Mouse (Mus musculus) C2C12 (cell line): ENCODE data around the gene Sec31a.

Source experiments
- CTCF ChIP-seq: IDR thresholded peaks from one replicate; pipeline ENCODE4 v1.5.1; 2011; ENCODE audit not compliant: control insufficient read depth, insufficient read depth, insufficient read length
- MAX ChIP-seq: IDR thresholded peaks from one replicate; pipeline ENCODE4 v1.6.1; 2011; ENCODE audit warnings: mild to moderate bottlenecking, control low read depth
- MYOD1 ChIP-seq: IDR thresholded peaks from one replicate; pipeline ENCODE4 v1.6.1; 2011; ENCODE audit warnings: low read depth; ENCODE audit not compliant: control insufficient read depth, insufficient read length
- MYOG ChIP-seq: IDR thresholded peaks from one replicate; pipeline ENCODE4 v1.6.1; 2011; ENCODE audit not compliant: control insufficient read depth, insufficient read length; ENCODE audit errors: extremely low read depth

- TF ChIP-seq CTCF (no peak), MYOD1 (no peak), MAX (no peak), MYOG (no peak)
Observed at GRCm38 (mm10) chr5:100369825-100370459, 46.1 kb downstream of the Sec31a start.
